Mouse (Mus musculus): Measurements from ENCODE around the gene Bdp1.
"Not testable (repeated sequence)": the region's sequence is repeated elsewhere in the genome, so short reads cannot be mapped to it uniquely, and the experiment has no call there.

Bdp1 gene

GRCm38 (mm10) chr13:100103748-100104254 is at the start of gene Bdp1:
Gene Bdp1 (minus strand): TSS chr13:100104070.
- DNase-seq (ENCODE audit: extremely low read depth, low read depth), result peak; percentile 60

GRCm38 (mm10) chr13:100152659-100153058 is 48.8 kb upstream of the Bdp1 start:
- DNase-seq (ENCODE audit: extremely low read depth, low read depth), result no peak

GRCm38 (mm10) chr13:100141646-100142314 is 37.9 kb upstream of the Bdp1 start:
- DNase-seq (ENCODE audit: extremely low read depth, low read depth), result no peak

- no peak for DNase-seq (ENCODE audit: extremely low read depth, low read depth)
These were observed 21.4 kb upstream of the Bdp1 start for GRCm38 (mm10) chr13:100125258-100125643.

DNA sequence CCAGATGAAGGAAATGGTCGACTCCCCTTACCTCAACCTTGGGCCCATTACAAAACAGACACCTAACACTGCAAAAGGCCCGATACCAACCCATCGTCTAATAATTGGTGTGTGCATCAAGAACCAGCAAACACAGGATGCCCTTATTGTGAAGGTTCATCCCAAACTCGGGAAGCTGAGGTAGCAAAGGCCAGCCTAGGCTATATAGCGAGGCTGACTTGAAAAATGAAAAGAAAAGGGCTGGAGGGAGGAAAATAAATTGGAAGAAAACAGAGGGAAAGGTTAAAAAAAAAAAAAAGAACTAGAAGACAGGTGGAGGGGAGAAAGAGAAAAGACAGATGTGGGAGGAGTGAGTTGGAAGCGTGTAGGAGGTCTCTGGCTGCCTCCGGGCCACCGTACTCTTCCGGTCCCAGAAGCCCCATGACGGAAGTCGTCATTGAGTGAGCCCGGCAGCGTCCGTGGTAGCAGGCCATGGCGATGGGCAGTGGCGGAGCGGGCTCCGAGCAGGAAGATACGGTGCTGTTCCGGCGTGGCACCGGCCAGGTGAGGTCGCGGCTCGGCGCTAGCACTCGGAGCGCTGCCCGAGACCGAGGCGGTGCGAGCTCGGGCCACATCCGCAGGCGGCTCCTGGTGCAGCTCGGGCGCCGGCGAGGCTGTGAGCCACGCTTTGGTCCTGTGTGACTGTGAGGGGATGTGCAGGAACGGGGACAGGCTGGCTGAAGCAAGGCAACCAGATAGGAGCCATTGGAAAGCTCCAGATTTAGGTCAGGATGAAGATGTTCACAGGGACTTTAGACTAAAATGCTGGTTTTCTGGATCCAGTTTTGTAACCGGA is 20.8 kb upstream of the Bdp1 start, which contains the start of gene Smn1:
Smn1 (plus strand) TSS at position 430 of the 835 bp plus-strand sequence.
- DNase-seq (ENCODE audit: extremely low read depth, low read depth), result peak; percentile 85

DNA sequence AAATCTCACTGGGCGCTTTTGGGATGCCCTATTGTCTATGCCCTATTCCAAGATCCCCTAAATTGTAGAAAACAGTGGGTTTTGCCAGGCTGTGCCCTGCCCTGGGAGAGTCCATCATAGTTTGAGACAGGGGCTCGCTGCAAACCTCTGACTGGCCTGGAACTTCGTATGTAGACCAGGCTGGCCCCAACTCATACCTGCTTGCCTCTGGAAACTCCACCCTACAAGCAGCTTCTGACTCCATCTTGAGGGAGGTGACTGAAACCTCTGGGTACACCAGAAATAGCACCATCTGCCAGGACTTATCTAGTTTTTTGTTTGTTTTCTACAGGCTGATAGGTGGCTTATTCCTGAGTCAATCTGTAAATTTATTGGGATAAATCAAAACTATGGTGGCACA is 20.1 kb upstream of the Bdp1 start:
- no peak for DNase-seq (ENCODE audit: extremely low read depth, low read depth)

DNA sequence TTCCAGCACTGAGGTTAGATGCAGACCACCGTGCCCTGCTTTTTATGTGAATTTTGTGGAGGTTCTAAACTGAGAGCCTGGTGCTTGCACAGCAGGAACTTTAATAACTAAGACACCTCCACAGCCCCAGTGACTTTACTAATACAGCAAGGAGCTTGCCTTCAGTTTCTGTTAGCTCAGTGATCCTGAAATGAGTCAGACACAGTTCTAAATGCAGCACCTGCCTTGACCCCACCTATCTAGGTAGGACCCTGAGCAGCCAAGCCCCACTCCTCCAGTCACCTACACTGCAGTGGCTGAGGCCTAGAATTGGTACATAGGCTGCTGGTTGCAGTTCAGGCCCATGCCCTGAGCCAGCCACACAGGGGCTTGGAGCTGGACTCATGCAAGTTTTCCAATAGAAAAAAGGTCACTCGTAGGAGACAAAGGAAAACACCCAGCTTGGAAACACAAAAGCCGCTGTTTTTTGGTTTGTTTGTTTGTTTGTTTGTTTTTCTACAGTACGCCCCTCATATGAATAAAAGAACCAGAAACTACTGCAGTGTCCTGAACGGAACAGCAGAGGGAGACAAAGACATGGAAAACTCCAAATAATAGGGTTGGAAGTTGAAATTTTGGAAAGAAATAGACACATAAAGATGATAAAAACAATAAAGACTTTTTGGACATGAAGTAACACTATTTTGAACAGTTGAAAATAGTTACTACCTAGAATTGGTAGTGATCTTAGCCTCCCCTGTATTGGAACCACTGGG is 8.5 kb upstream of the Bdp1 start:
- no peak for DNase-seq (ENCODE audit: extremely low read depth, low read depth)

DNA sequence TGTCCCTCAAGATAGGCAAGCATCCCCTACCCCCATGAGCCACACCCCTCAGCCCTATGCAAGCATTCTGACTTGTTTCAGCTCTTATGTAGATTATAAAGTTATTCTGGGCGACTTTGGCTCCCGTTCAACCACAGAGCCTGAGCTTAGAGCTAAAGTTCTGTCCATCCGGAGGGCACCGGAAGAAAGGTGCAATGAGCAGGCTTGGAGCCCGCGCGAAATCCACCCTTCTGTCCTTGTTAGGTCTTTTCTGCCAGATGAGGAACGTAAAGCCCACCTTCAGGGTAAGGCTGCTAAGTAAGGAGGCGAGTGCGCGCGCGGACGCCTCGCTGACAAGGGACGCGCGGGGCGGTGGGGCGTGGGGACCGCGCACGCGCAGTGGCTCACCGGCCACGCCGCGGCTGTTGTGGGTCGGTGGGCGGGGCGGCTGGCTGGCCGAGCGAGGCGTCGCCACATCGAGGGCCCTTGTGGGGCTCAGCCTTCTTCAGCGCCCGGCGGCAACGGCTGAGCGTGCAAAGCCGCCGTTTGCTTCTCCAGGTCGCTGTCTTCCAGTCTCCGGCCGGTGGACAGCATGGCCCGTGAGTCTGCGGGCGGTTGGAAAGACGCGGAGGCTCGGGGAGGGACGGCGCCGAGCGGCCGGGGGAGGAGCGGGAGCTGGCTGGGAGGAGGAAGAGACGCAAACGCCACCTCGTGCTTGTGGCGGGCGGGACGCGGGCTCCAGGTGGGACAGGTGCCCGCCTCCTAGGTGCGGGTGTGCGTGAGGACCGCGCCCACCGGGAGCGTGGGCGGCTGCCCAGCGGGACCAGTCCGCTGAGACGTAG is 4.0 kb upstream of the Bdp1 start, which contains the start of gene Serf1:
Serf1 (plus strand) TSS at position 361 of the 821 bp plus-strand sequence.
- peak; percentile 64 for DNase-seq (ENCODE audit: extremely low read depth, low read depth)

GRCm38 (mm10) chr13:100103052-100103658 is 715 bp downstream of the Bdp1 start:
- DNase-seq (ENCODE audit: extremely low read depth, low read depth), result no peak

- peak; percentile 43 for DNase-seq (ENCODE audit: extremely low read depth, low read depth)
These were observed 5.1 kb downstream of the Bdp1 start for GRCm38 (mm10) chr13:100098808-100099207.

GRCm38 (mm10) chr13:100071473-100071872 is 32.4 kb downstream of the Bdp1 start:
- DNase-seq (ENCODE audit: extremely low read depth, low read depth), result no peak

GRCm38 (mm10) chr13:100067821-100068220 is 36.0 kb downstream of the Bdp1 start:
- peak; percentile 26 for DNase-seq (ENCODE audit: extremely low read depth, low read depth)

DNA sequence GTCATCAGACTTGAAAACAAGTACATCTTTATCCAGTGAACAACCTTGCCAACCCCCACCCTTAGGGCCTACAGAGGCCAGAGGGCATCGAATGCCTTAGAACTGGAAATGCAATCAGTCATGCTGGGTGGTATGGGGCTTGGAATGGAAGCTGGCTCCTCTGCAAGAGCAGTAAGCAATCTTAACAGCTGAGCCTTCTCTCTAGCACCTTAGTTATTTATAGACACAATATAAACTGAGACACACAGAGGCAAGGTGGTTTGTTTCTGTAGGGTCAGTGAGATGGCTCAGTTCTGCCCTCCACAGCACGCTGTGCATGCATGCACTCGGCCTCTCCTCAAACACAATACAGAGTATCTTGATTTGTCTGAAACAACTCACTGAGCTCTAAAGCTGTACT is 39.9 kb downstream of the Bdp1 start:
- no peak for DNase-seq (ENCODE audit: extremely low read depth, low read depth)

DNA sequence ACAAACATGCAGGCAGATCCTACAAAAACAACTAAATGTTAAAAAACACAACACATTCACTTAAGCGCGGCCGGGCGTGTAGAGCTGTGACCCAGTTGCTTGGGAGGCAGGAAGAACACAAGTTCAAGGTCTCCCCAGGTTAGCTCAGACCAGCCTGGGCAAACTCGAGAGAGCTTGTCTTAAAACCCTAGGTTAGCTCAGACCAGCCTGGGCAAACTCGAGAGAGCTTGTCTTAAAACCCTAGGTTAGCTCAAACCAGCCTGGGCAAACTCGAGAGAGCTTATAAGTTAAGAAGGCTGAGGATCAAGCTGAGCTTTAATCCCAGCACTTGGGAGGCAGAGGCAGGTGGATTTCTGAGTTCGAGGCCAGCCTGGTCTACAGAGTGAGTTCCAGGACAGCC is 46.1 kb downstream of the Bdp1 start:
- DNase-seq (ENCODE audit: extremely low read depth, low read depth), result not testable (repeated sequence)

DNA sequence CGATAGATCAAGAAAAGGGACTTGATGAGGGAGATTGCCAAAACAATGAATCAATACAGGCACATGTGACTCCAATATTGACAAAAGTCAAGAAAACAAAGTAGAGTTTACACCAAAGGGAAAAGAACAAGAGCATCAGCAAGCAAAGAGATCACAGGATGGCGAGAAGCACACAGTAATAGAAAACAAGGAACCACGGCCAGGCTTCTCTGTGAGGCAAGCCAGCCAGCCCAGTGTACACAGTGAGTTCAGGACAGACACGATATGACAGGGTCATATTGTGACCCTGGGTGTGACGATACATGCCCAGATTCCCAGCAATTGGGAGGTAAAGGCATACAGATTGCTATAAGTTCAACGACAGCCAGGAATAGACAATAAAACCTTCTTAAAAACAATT is 77.9 kb downstream of the Bdp1 start:
- DNase-seq (ENCODE audit: extremely low read depth, low read depth), result no peak

GRCm38 (mm10) chr13:100016891-100017290 is 87.0 kb downstream of the Bdp1 start:
- no peak for DNase-seq (ENCODE audit: extremely low read depth, low read depth)

DNA sequence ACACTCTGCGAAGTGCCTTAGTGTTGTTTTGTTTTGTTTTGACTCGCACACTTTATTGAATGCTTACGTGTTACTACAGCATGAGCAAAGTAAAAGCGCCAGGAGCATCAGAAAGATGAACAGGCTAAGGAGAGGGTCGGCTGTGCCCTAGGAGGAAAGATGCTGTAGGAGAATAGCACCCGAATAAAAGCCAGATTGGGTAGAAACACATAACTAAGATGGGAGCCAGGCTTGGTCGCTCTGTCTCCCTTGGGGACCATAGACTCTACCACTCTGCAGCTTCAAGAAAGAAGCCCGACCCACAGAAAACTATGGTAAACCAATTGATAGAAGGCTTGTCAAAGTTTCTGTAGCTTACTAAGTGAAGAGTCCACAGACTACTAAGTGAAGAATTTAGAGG is 87.9 kb downstream of the Bdp1 start:
- DNase-seq (ENCODE audit: extremely low read depth, low read depth), result no peak

DNA sequence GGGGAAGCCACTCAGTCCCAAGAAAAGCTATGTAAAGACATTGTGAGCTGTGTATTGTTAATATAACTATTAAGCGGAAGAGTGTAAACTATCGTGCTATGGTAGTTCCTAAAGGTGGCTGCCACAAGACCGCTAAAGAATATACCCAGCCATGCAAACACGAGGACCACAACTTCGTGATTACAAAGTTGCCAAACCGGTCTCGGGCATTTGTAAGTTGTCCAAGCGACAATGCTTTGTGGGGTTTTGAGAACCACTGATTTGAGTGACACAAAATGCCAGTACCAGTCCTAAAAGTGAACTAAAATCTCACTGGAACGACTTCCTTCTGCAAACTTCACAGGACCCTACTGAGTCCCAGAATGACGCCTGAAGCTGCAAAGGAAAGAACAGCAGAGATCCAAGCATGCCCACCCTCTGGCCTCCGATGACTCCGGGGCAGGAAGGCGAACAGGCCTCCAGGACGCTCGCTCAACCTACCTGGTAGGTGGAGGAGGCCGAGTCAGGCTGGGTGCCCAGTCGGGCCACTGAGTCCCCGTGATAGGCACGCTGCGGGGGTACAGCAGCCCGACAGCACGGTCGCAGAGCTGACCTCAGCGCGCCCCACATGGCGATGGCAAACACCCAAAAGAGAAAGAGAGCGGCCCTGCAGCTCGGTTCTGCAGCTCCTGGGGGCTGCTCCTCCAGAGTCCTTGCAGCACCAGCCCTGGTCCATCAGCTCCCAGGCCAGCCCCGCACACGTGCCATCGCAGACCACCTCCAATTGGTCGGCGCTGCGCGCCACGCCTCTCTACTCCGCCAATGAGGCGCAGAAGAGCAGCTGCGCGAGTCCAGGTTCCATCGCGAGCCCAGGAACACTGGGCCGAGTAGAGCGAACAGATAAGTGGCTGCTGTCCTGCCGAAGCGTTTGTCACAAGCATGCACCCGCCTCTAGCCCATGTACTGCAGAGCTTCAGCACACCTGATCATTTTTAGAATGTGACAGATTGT is 88.7 kb downstream of the Bdp1 start, which contains the start of gene Mccc2:
Mccc2 (minus strand) TSS at position 734 of the 990 bp plus-strand sequence.
- peak; percentile 95 for DNase-seq (ENCODE audit: extremely low read depth, low read depth)

DNA sequence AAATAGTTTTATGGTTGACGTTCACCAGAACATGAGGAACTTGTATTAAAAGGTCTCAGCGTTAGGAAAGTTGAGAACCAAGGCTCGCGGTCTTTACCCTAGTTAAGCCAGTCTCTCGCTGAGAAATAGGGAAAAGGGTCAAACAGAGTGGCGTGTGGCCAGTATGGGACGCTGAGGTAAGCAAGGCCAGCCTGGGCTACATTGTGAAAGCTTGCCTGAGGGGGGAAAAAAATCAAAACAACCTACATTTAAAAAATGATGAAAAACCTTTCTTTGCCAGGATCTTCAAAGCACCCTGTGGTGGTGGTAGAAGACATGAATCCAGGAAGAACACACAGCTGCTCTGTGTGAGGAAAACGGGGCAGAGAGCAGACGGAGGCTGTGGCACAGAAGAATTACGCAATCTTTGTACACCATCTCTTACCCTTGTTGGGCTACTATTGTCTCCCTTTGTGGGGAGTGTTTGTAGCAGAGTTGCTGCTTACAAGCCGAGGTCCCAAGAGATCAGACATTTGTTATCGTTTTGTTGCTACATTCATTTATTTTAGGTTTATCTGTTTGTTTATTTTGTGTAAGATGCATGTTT is 97.9 kb downstream of the Bdp1 start:
- DNase-seq (ENCODE audit: extremely low read depth, low read depth), result no peak

All from MEL-GATA-1-ER (cell line).